Mouse (Mus musculus) activated CD4-positive, CD25-positive, alpha-beta regulatory T cell (primary cell): ENCODE results near the gene Pcbd2. TPM values are rescaled to one million over a fixed set of nuclear protein-coding genes. Genes with fewer than 3 reads are reported as not detected.

ENCODE experiments used
- polyA plus RNA-seq, 2 experiments: library from polyadenylated mRNA; unstranded; fragments of 100-300 nt; shearing (Covaris generic); gene quantifications; one replicate each; pipeline ENCODE4 v1.2.1; 2017

Gene Pcbd2
- polyA plus RNA-seq = 10 to 100 TPM; 34.2 to 60.7 TPM

DNA sequence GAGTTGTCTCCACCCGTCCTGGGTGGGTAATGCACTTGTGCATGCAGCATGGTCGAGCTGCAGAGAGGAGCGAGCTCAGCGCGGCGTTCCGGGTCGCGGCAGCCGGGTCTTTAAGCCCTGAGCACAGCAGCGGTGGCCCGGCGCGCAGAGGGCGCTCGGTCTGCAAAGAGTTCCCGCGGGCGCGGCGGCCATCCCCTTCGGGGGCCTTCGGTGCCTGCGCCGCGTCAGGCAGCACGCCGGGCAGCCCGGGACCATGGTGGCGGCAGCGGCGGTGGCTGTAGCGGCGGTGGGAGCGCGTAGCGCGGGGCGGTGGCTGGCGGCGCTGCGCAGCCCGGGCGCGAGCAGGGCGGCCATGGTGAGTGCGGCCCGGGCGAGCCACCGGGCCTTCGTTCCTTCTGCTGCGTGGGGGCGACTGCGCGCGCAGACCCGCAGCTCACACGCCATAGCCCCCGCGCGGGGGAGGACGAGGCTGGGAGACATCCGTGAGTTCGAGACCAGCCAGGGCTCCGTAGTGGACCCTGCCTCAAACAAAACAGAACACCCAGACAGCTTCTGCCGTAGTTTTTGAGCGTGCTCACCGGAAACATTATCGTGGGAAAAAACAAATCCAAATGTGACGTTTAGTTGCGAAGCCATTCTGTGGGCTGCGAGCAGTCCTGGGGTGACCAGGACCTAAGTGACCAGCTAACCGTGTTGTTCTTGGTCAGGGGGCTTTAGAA, at the start of gene Pcbd2:
Gene Pcbd2 (plus strand): TSS at position 249 of the 719 bp plus-strand sequence.

DNA sequence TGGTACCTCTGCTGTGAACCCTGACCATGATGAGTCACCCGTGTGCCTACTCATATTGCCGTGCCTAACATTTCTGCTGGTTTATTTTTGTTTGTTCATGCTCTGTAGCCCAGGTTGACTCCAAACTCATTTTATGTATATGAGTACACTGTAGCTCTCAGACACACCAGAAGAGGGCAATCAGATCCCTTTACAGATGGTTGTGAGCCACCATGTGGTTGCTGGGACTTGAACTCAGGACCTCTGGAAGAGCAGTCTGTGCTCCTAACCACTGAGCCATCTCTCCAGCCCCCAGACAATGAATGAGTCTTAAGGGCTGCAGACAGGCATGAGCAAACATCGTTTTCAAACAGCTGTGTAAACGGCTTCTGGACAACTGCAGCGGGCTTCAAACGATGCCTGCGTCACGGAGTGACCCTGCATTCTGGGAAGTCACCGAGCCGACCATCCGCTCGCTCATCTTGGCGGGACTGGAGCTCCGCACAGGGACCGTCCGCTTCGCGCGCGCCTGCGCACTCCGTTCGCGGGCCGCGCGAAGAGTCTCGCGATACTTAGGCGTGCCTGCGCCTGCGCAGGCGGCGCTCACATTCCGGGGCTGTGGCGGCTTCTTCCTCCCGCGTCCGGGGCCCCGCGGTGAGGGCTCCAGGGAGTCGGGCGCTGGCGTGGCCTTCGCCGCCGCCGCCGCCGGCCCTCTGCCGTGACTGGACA, 34.5 kb upstream of the Pcbd2 start, which contains the start of gene B230219D22Rik:
Gene B230219D22Rik (plus strand): TSS at position 590 of the 708 bp plus-strand sequence.

DNA sequence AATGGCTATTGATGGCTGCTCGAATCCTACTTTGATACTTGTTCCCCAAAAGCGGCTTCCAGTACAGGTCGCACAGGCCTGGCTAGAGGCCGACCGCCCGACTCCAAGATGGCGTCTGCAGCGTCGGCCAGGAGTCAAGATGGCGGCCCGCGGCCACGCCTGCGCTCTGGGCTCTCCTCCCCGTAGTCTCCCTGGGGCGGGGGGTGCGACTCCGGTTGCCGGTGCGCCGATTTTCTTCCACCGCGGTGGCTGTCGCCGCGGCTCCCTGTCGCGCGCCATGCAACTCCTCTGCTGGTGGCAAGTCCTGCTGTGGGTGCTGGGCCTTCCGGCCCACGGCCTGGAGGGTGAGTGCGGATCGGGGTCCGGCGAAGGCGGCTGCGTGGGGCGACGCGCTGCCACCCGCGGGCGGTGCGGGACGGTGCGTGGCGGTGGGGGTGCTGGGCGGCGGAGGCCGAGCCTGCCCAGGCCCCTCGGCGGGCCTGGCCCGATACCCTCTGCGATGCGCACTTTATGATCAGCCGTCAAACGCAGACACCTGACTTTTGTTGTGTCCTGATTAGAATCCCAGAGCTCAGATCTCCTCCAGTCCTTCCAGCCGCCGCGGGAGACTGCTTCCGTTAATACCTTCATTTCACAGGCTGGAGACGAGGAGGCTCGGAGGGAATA, 12.5 kb upstream of the Pcbd2 start, which contains the start of gene Txndc15:
Gene Txndc15 (plus strand): TSS at position 150 of the 666 bp plus-strand sequence.

DNA sequence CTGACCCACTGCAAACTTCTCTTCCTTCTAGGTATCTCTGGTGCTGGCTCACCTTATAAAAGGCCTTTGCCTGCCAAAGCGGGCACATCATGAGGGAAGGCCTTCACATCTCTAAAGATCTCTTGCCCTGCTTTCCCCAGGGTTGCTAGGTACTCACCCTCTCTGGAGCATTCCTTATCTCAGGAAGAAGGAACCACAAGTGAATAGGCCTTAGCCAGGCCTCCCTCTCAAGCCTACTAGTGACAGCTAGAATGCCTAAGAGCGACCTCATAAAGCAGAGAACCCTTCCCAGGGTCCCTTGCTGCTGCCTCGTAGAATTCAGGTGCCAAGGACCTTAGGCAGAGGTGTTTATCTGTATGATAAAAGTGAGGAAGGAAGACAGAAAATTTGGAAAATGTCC, 57.1 kb downstream of the Pcbd2 start, which contains the start of gene Catsper3:
Gene Catsper3 (plus strand): TSS at position 301 of the 400 bp plus-strand sequence.

Other genes starting within 250 kb of the Pcbd2 start
- gene Dbn1, start 239.3 kb upstream of the Pcbd2 start, polyA plus RNA-seq = under 1 TPM; 0.07 to 0.42 TPM
- gene Pdlim7, start 213.7 kb upstream of the Pcbd2 start, polyA plus RNA-seq = 10 to 100 TPM; 10.3 to 12.4 TPM
- gene Dok3, start 198.1 kb upstream of the Pcbd2 start, polyA plus RNA-seq = 1 to 10 TPM; 1.0 to 2.0 TPM
- 10 to 100 TPM; 65.1 to 77.7 TPM for gene Ddx41, start 190.7 kb upstream of the Pcbd2 start, polyA plus RNA-seq
- 10 to 100 TPM; 48.0 to 51.3 TPM for gene Fam193b, start 156.2 kb upstream of the Pcbd2 start, polyA plus RNA-seq
- 100 to 1,000 TPM; 274 to 325 TPM for gene Tmed9, start 153.6 kb upstream of the Pcbd2 start, polyA plus RNA-seq
- gene B4galt7, start 127.5 kb upstream of the Pcbd2 start, polyA plus RNA-seq = 10 to 100 TPM; 34.5 to 35.0 TPM
- gene Caml, start 104.4 kb upstream of the Pcbd2 start, polyA plus RNA-seq = 10 to 100 TPM; 26.2 to 35.0 TPM
- 10 to 100 TPM; 62.9 to 65.4 TPM for gene Ddx46, start 92.3 kb upstream of the Pcbd2 start, polyA plus RNA-seq
- 10 to 100 TPM; 26.7 to 29.6 TPM for gene B230219D22Rik, start 34.2 kb upstream of the Pcbd2 start, polyA plus RNA-seq
- gene Txndc15, start 12.7 kb upstream of the Pcbd2 start, polyA plus RNA-seq = 10 to 100 TPM; 55.7 to 65.7 TPM
- under 1 TPM in 1 of 2 experiments, not detected in 1; 0.26 TPM for gene Catsper3, start 57.2 kb downstream of the Pcbd2 start, polyA plus RNA-seq
- not detected for gene Pitx1, start 108.8 kb downstream of the Pcbd2 start, polyA plus RNA-seq